Mouse (Mus musculus): Measurements from ENCODE around the gene R3hdm2. TPM values are rescaled to one million over a fixed set of nuclear protein-coding genes. Genes with fewer than 3 reads are reported as not detected.

Gene R3hdm2
- polyA plus RNA-seq, 1 experiment: 47.2 TPM

- 42% methylated on average over 9 of the region's 9 CpGs for WGBS
- DNase-seq (ENCODE audit: low read depth, low spot score): no peak
These were observed 27.9 kb upstream of the R3hdm2 start for GRCm38 (mm10) chr10:127352187-127352586.

- 86% methylated on average over 11 of the region's 11 CpGs for WGBS
- no peak for DNase-seq (ENCODE audit: low read depth, low spot score)
These were observed 27.4 kb upstream of the R3hdm2 start for GRCm38 (mm10) chr10:127352766-127353165.

GRCm38 (mm10) chr10:127353909-127354895 is 25.9 kb upstream of the R3hdm2 start, which contains the start of gene Inhbe:
Inhbe (minus strand) TSS chr10:127354411.
- no peak for DNase-seq (ENCODE audit: low read depth, low spot score)
- WGBS: 72% methylated on average over 18 of the region's 18 CpGs

- WGBS: 52% methylated on average over 10 of the region's 10 CpGs
- DNase-seq (ENCODE audit: low read depth, low spot score): no peak
These were observed 24.8 kb upstream of the R3hdm2 start for GRCm38 (mm10) chr10:127355336-127355735.

GRCm38 (mm10) chr10:127360714-127361113 is 19.4 kb upstream of the R3hdm2 start:
- WGBS: 76% methylated on average over 3 of the region's 3 CpGs
- no peak for DNase-seq (ENCODE audit: low read depth, low spot score)

- WGBS: 84% methylated on average over 5 of the region's 5 CpGs
These were observed 13.0 kb upstream of the R3hdm2 start for GRCm38 (mm10) chr10:127367116-127367515.

GRCm38 (mm10) chr10:127368273-127368672 is 11.9 kb upstream of the R3hdm2 start:
- WGBS: 41% methylated on average over 2 of the region's 2 CpGs
- DNase-seq (ENCODE audit: low read depth, low spot score): no peak

More at GRCm38 (mm10) chr10:127367116-127367515, 13.0 kb upstream of the R3hdm2 start:
- DNase-seq (ENCODE audit: low read depth, low spot score): no peak

GRCm38 (mm10) chr10:127369834-127370820 is 10.0 kb upstream of the R3hdm2 start, which contains the start of gene Inhbc:
Inhbc (minus strand) TSS chr10:127370431.
- 81% methylated on average over 22 of the region's 22 CpGs for WGBS
- DNase-seq (ENCODE audit: low read depth, low spot score): no peak

- WGBS: 81% methylated on average over 2 of the region's 2 CpGs
- DNase-seq (ENCODE audit: low read depth, low spot score): no peak
These were observed 9.1 kb upstream of the R3hdm2 start for GRCm38 (mm10) chr10:127371023-127371422.

- 30% methylated on average over 3 of the region's 3 CpGs for WGBS
- no peak for DNase-seq (ENCODE audit: low read depth, low spot score)
These were observed 2.4 kb upstream of the R3hdm2 start for GRCm38 (mm10) chr10:127377700-127378099.

GRCm38 (mm10) chr10:127379654-127380053 is 473 bp upstream of the R3hdm2 start:
- no peak for DNase-seq (ENCODE audit: low read depth, low spot score)
- 80% methylated on average over 8 of the region's 8 CpGs for WGBS

- WGBS: 2% methylated on average over 48 of the region's 79 CpGs
- peak; percentile 14 for DNase-seq (ENCODE audit: low read depth, low spot score)
These were observed 928 bp downstream of the R3hdm2 start for GRCm38 (mm10) chr10:127380767-127381742.

- DNase-seq (ENCODE audit: low read depth, low spot score): no peak
- WGBS: 52% methylated on average over 2 of the region's 2 CpGs
These were observed 1.6 kb downstream of the R3hdm2 start for GRCm38 (mm10) chr10:127381743-127382134.

GRCm38 (mm10) chr10:127391774-127392173 is 11.6 kb downstream of the R3hdm2 start:
- no peak for DNase-seq (ENCODE audit: low read depth, low spot score)
- 72% methylated on average over 6 of the region's 6 CpGs for WGBS

GRCm38 (mm10) chr10:127404701-127405100 is 24.6 kb downstream of the R3hdm2 start:
- 93% methylated on average over 3 of the region's 3 CpGs for WGBS
- no peak for DNase-seq (ENCODE audit: low read depth, low spot score)

- DNase-seq (ENCODE audit: low read depth, low spot score): no peak
- WGBS: 49% methylated on average over 4 of the region's 4 CpGs
These were observed 27.3 kb downstream of the R3hdm2 start for GRCm38 (mm10) chr10:127407391-127407790.

GRCm38 (mm10) chr10:127412101-127412500 is 32.0 kb downstream of the R3hdm2 start:
- DNase-seq (ENCODE audit: low read depth, low spot score): no peak
- 40% methylated on average over 5 of the region's 5 CpGs for WGBS

GRCm38 (mm10) chr10:127412776-127413175 is 32.6 kb downstream of the R3hdm2 start:
- DNase-seq (ENCODE audit: low read depth, low spot score): no peak
- WGBS: 26% methylated on average over 2 of the region's 2 CpGs

- 61% methylated on average over 1 of the region's 1 CpGs for WGBS
- no peak for DNase-seq (ENCODE audit: low read depth, low spot score)
These were observed 33.5 kb downstream of the R3hdm2 start for GRCm38 (mm10) chr10:127413585-127413984.

Data from large intestine, adult 2 months (tissue).